Mouse (Mus musculus) large intestine, adult 2 months (tissue): ENCODE measurements around the gene Mpv17l2. TPM values are rescaled to one million over a fixed set of nuclear protein-coding genes. Genes with fewer than 3 reads are reported as not detected.

Experiments
- polyA plus RNA-seq: library from polyadenylated mRNA; depleted of rRNA; stranded (reverse); fragments of >200 nt; gene quantifications from 2 replicates; pipeline ENCODE4 v1.2.3, GENCODE M21; 2012; rRNA removed

The Mpv17l2 gene
- polyA plus RNA-seq, 1 experiment, result 68.6 TPM

Other genes starting within 250 kb of the Mpv17l2 start
- 422 and 497 TPM in 2 replicates for gene Fkbp8, start 233.2 kb downstream of the Mpv17l2 start, polyA plus RNA-seq
- gene Kxd1, start 233.0 kb downstream of the Mpv17l2 start, polyA plus RNA-seq, result 64.3 and 72.6 TPM in 2 replicates
- 24.9 and 28.2 TPM in 2 replicates for gene Ell, start 221.5 kb downstream of the Mpv17l2 start, polyA plus RNA-seq
- gene Isyna1, start 166.6 kb downstream of the Mpv17l2 start, polyA plus RNA-seq, result 103 and 108 TPM in 2 replicates
- 110 and 122 TPM in 2 replicates for gene Ssbp4, start 152.1 kb downstream of the Mpv17l2 start, polyA plus RNA-seq
- gene Lrrc25, start 144.8 kb downstream of the Mpv17l2 start, polyA plus RNA-seq, result 7.3 and 8.5 TPM in 2 replicates
- 1.8 and 2.2 TPM in 2 replicates for gene Gdf15, start 128.5 kb downstream of the Mpv17l2 start, polyA plus RNA-seq
- gene Pgpep1, start 100.6 kb downstream of the Mpv17l2 start, polyA plus RNA-seq, result 52.0 and 73.1 TPM in 2 replicates
- gene Lsm4, start 87.7 kb downstream of the Mpv17l2 start, polyA plus RNA-seq, result 147 TPM in 2 replicates
- 345 and 364 TPM in 2 replicates for gene Jund, start 62.0 kb downstream of the Mpv17l2 start, polyA plus RNA-seq
- gene Iqcn, start 57.5 kb downstream of the Mpv17l2 start, polyA plus RNA-seq, result 0.01 TPM in 1 of 2 replicates, not detected in the other
- gene Gm3336, start 42.4 kb downstream of the Mpv17l2 start, polyA plus RNA-seq, result 59.5 and 63.8 TPM in 2 replicates
- 7.7 and 7.9 TPM in 2 replicates for gene Pde4c, start 37.2 kb downstream of the Mpv17l2 start, polyA plus RNA-seq
- gene Rab3a, start 6.3 kb downstream of the Mpv17l2 start, polyA plus RNA-seq, result 21.5 and 24.6 TPM in 2 replicates
- gene Pik3r2, start 15.8 kb upstream of the Mpv17l2 start, polyA plus RNA-seq, result 82.1 and 105 TPM in 2 replicates
- gene Mast3, start 44.1 kb upstream of the Mpv17l2 start, polyA plus RNA-seq, result 24.2 and 38.6 TPM in 2 replicates
- 2.4 and 4.2 TPM in 2 replicates for gene Il12rb1, start 47.5 kb upstream of the Mpv17l2 start, polyA plus RNA-seq
- 22.2 and 25.7 TPM in 2 replicates for gene Arrdc2, start 78.8 kb upstream of the Mpv17l2 start, polyA plus RNA-seq
- 0.85 and 1.1 TPM in 2 replicates for gene Kcnn1, start 102.3 kb upstream of the Mpv17l2 start, polyA plus RNA-seq
- 45.3 and 50.8 TPM in 2 replicates for gene Ccdc124, start 113.0 kb upstream of the Mpv17l2 start, polyA plus RNA-seq
- gene Slc5a5, start 131.8 kb upstream of the Mpv17l2 start, polyA plus RNA-seq, result 0.45 and 0.55 TPM in 2 replicates
- gene Rpl18a, start 136.5 kb upstream of the Mpv17l2 start, polyA plus RNA-seq, result 3,697 and 4,187 TPM in 2 replicates
- 14.3 and 18.8 TPM in 2 replicates for gene Map1s, start 145.0 kb upstream of the Mpv17l2 start, polyA plus RNA-seq